ENCODE assay signal across 8 mouse cellular contexts in genomic region chr10:21600931-21601330, GRCm38 (mm10). TPM values are rescaled to one million over a fixed set of nuclear protein-coding genes. Genes with fewer than 3 reads are reported as not detected.
DNase-seq lines count a peak whose midpoint lies in the region; ATAC-seq and TF ChIP-seq lines count a peak whose summit lies in the region.

No protein-coding gene starts in this region.

- peak; percentile 79 for DNase-seq in kidney, adult 18-20 months
- no peak for DNase-seq in Patski (ENCODE audit: low read depth, low spot score)
- DNase-seq in cerebellum, adult 9-11 months, result peak; percentile 61
- DNase-seq in heart, adult 9 months (ENCODE audit: low spot score in 2 of 2), result peak; percentile 34 to 61
- peak; percentile 39 to 56 for DNase-seq in left cerebral cortex, postnatal 36 days (ENCODE audit: low spot score in 2 of 2)
- DNase-seq in ovary, postnatal 10 days (ENCODE audit: low spot score), result peak; percentile 13
- peak; percentile 49 for DNase-seq in thymus, postnatal 0 days (ENCODE audit: low spot score)

- H3K27me3 ChIP-seq in kidney, embryonic 14.5 days (ENCODE audit: control insufficient read depth, insufficient read depth, low read length), result no peaks in the 10 kb centered on the region
- no peaks in the 10 kb centered on the region for H3K27me3 ChIP-seq in Patski

- H3K9ac ChIP-seq in kidney, embryonic 14.5 days (ENCODE audit: low read depth, low read length), result no peak overlapping the region

- no peaks in the 10 kb centered on the region for H3K4me1 ChIP-seq in kidney, embryonic 14.5 days (ENCODE audit: control insufficient read depth, insufficient read depth, low read length)

- in situ Hi-C loops in Patski (cut with MboI; ENCODE audit: low pct_unique_long_range_greater_than_20kb), result loop anchor here (10.0 kb wide), 1 partner anchor 184 kb away; no protein-coding TSS in a partner anchor

- no peak overlapping the region for H3K27ac ChIP-seq in kidney, embryonic 14.5 days (ENCODE audit: low read depth, low read length)

- no peaks in the 10 kb centered on the region; the same call in 1 of the 2 replicates for H3K9me3 ChIP-seq in kidney, embryonic 14.5 days (ENCODE audit: control insufficient read depth, low read length)

- POLR2A ChIA-PET in Patski (lab: Charles Lee), result interaction anchor here (0.6 kb wide), 1 partner anchor 72 kb away, joined by 3 read pairs; no protein-coding TSS in a partner anchor

- no peak for ATAC-seq in kidney, embryonic 14.5 days (ENCODE audit: low FRiP score, low TSS enrichment)
- no peak for ATAC-seq in Patski

- 44% methylated on average over 5 of the region's 5 CpGs for WGBS in kidney, embryonic 14.5 days

- TF ChIP-seq CTCF in Patski (IDR thresholded peaks at IDR 0.05), result peak; percentile 93

- intact Hi-C loops in left cerebral cortex, postnatal 36 days (cut with DNase I), result loop anchor here (2.0 to 5.0 kb wide), 3 partner anchors 56 to 394 kb away; no protein-coding TSS in a partner anchor

- no peak overlapping the region for H3K4me2 ChIP-seq in kidney, embryonic 14.5 days (replicated peaks; ENCODE audit: low read depth, low read length)

- CTCF ChIA-PET in Patski (lab: Charles Lee), result interaction anchor here (1.0 to 2.5 kb wide), 6 partner anchors 9 to 396 kb away, joined by 3 to 12 read pairs (median 5); no protein-coding TSS in a partner anchor

- no peak overlapping the region for H3K4me3 ChIP-seq in kidney, embryonic 14.5 days (ENCODE audit: low read length)

- H3K36me3 ChIP-seq in kidney, embryonic 14.5 days (ENCODE audit: control insufficient read depth, insufficient read depth, low read length), result no peaks in the 10 kb centered on the region

RNA-seq across cellular contexts. Expression of gene 1700020N01Rik, which starts 8.0 kb away (rescaled TPM):
- not detected in 2 replicates for polyA plus RNA-seq in kidney, embryonic 14.5 days (2014; fragmentation: Nextera tagmentation; extraction: Ambion mirVana)
- not detected for polyA plus RNA-seq in Patski (2021)
- not detected for total RNA-seq in left cerebral cortex, postnatal 36 days (2021)
- 0.34 TPM in 1 of 2 replicates, not detected in the other for polyA plus RNA-seq in thymus, postnatal 0 days (2015; fragmentation: Nextera tagmentation; extraction: Ambion mirVana)
